ENCODE assay signal across 8 mouse cellular contexts in genomic region chr6:145865289-145865885, GRCm38 (mm10). TPM values are rescaled to one million over a fixed set of nuclear protein-coding genes. Genes with fewer than 3 reads are reported as not detected.
DNase-seq lines count a peak whose midpoint lies in the region; ATAC-seq and TF ChIP-seq lines count a peak whose summit lies in the region.

TSS of gene Bhlhe41 (minus strand) at chr6:145865558.

- H3K4me3 ChIP-seq in hindbrain, embryonic 15.5 days, result peak within 1 kb of the TSS; percentile 61
- peak within 1 kb of the TSS; percentile 75 for H3K4me3 ChIP-seq in left cerebral cortex, adult 2 months
- peak within 1 kb of the TSS; percentile 74 for H3K4me3 ChIP-seq in macrophage (ENCODE audit: inconsistent target)

- peaks cover 39% of the 10 kb centered on the region for H3K4me1 ChIP-seq in hindbrain, embryonic 15.5 days (replicated peaks)

- H3K9ac ChIP-seq in hindbrain, embryonic 15.5 days, result peak within 1 kb of the TSS; percentile 56

- H3K9me3 ChIP-seq in hindbrain, embryonic 15.5 days, result no peaks in the 10 kb centered on the region

- DNase-seq in WW6 (ENCODE audit: low read depth, low spot score), result peak; percentile 13
- peak; percentile 92 for DNase-seq in cerebellum, postnatal 14 days
- peak; percentile 76 for DNase-seq in gastrocnemius, adult 18-20 months (ENCODE audit: low spot score)
- DNase-seq in left cerebral cortex, adult 2 months (ENCODE audit: extremely low spot score in 1 of 2, low spot score in 2 of 2), result peak; percentile 69 to 80
- peak; percentile 67 to 76 for DNase-seq in right cerebral cortex, adult 2 months (ENCODE audit: low spot score in 2 of 2)

- TF ChIP-seq CTCF in left cerebral cortex, adult 2 months (IDR thresholded peaks at IDR 0.05), result no peak

- H3K4me2 ChIP-seq in hindbrain, embryonic 15.5 days, result peak within 1 kb of the TSS; percentile 95

- H3K79me2 ChIP-seq in macrophage (ENCODE audit: inconsistent target), result peaks cover 40% of the 10 kb centered on the region

- H3K27ac ChIP-seq in hindbrain, embryonic 15.5 days (replicated peaks), result peak within 1 kb of the TSS; percentile 69
- peak within 1 kb of the TSS; percentile 93 for H3K27ac ChIP-seq in left cerebral cortex, adult 2 months
- H3K27ac ChIP-seq in macrophage, result peak within 1 kb of the TSS; percentile 93

- intact Hi-C loops in left cerebral cortex, adult 2 months (cut with DNase I), result loop anchor here (5.0 to 10.0 kb wide), 2 partner anchors 292 to 539 kb away; no protein-coding TSS in a partner anchor

- under 1% methylated on average over 50 of the region's 57 CpGs for WGBS in hindbrain, embryonic 15.5 days
- WGBS in macrophage (ENCODE audit: missing documents), result under 1% methylated on average over 37 of the region's 57 CpGs

- ATAC-seq in hindbrain, embryonic 15.5 days (ENCODE audit: low FRiP score, low read depth), result peak; percentile 81
- no peak for ATAC-seq in activated CD4-positive, CD25-positive, alpha-beta regulatory T cell, adult 4 months

- H3K36me3 ChIP-seq in hindbrain, embryonic 15.5 days, result no peaks in the 10 kb centered on the region
- H3K36me3 ChIP-seq in macrophage (ENCODE audit: inconsistent target), result no peaks in the 10 kb centered on the region

- H3K27me3 ChIP-seq in hindbrain, embryonic 15.5 days, result peaks cover 10% of the 10 kb centered on the region; the same call in 1 of the 2 replicates

RNA-seq across cellular contexts. Expression of gene Bhlhe41, which starts in this region (rescaled TPM):
- 10 to 100 TPM; 30.3 to 38.1 TPM for total RNA-seq in gastrocnemius, adult 18-20 months (2021)
- 6.6 and 6.8 TPM in 2 replicates for polyA plus RNA-seq in hindbrain, embryonic 15.5 days (2015; fragmentation: Nextera tagmentation; extraction: Ambion mirVana)
- 10 to 100 TPM; 30.0 to 37.3 TPM for total RNA-seq in left cerebral cortex, adult 2 months (2021)
- 100 to 1,000 TPM in 2 of 26 experiments, 10 to 100 TPM in 23, 1 to 10 TPM in 1; 8.5 to 129 (median 26.0) TPM for total RNA-seq in macrophage (2018; cell fraction: chromatin; rRNA removed)
- total RNA-seq in macrophage (2018; cell fraction: cytosol; rRNA removed), result 10 to 100 TPM; 16.9 to 80.3 (median 32.3) TPM
- total RNA-seq in macrophage (2018; cell fraction: nucleus; rRNA removed), result 100 to 1,000 TPM in 2 of 26 experiments, 10 to 100 TPM in 24; 22.4 to 119 (median 37.9) TPM
- polyA plus RNA-seq in macrophage (2018), result 38.5 to 115 TPM (median 39.6 TPM) in 3 replicates
- polyA plus RNA-seq in activated CD4-positive, CD25-positive, alpha-beta regulatory T cell, adult 4 months (2017; shearing (Covaris generic)), result under 1 TPM; 0.05 to 0.17 TPM

Comparison
In these comparisons a context has a peak if more than half of its experiments do, and no peak if none do; other contexts are left out.
1. DNase-seq: peak in every context shown above with its lines; median percentile 92 in cerebellum, postnatal 14 days; 76 in gastrocnemius, adult 18-20 months; 74 in left cerebral cortex, adult 2 months; 72 in right cerebral cortex, adult 2 months; 13 in WW6.